Mouse (Mus musculus) right cerebral cortex, adult 2 months (tissue): ENCODE data around the gene Tspyl3.

Experiments
- DNase-seq, 2 experiments: peaks; one replicate each; pipeline ENCODE4 v3.0.0; 2021 to 2022; ENCODE audit warnings: low spot score in 2 of 2

Gene Tspyl3

DNA sequence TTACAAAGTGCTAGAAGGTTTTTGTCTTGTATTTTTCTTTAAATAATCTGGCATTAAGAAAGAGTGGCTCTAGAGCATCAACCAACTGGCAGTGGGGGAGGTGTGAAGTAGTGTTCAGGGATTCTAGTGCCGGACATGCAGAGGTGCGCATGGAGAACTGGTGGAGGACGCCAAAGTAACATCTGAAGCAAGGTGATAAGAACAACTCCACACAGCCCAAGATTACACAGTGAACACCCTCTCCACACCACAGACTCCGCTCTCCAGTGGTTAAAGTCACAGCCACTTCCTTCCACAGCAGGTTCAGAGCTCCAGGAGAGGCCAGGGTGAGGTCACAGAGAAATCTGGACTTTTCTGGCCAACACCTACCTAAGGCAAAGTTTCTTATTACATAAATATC lies 2.7 kb upstream of the Tspyl3 start:
- DNase-seq: no peak

DNA sequence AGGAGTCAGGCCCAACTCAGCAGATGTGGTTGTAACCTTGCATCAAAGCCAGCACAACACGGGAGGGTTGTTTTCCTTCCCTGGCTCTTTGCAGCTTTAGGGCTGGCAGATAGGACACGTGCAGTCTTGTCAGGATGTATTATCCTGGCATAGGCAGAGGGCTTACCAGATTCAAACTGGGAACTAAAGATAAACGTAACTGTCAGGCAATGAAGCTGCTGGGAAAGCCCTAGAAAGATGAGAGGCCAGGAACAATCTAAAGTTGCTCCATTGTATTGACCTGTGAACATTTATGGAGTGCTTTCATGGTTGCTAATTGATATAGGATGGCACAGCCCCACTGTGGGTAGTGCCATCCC lies 333 bp upstream of the Tspyl3 start:
- DNase-seq: no peak

DNA sequence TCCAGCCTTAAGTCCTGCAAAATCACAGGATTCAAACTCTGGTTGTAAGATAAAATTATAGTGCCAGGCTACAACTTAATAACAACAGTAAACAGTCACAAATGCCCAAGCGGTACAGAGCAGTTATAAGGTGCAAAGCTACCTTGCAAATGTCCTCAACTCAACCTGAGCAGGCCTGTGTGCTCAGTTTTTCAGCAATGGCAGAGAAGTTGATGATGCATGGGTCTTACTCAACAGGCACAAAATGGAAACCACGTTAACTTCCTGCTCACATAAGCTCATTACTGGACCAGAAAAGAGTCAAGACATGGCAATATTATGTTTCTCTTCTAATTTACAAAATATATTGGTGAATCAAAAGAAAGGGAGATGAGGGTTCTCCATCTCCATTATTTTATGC lies 2.7 kb downstream of the Tspyl3 start:
- DNase-seq: no peak

DNA sequence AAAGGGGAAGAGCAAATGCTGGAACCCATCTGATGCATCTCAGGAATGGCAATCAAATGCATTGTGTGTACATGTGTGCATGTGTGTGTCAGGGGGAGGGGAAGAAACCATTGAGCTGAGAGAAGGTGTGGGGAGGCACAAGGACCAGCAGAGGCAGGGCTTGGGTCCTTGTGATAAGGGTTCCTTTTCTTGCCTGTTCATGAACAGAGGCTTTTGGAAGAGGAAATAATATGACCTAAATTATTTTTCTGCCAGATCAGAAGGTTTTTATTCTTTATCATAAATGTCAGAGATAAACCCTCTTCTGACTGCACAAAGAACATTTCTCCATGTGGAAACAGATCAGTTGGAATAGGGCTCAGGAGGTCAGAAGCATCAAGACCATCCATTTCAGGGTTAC lies 3.1 kb downstream of the Tspyl3 start:
- no peak for DNase-seq

DNA sequence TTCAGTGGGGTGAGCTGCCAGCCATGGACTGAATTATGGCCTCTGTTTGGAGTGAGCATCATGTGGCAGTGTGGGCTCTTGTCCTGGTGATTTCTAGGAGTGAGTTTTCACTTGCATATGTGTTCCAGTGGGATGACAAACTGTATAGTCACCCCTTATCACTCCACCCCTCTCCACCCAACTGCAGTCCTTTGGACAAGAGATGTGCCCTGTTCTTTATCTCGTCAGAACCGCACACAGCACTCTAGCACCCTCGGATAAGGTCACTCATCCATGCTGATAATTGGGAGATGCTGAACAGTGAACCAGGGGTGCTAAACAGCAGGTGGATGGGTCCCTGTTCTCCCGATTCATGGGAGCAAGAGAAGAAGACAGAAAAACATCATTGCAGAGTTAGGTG lies 3.6 kb downstream of the Tspyl3 start:
- no peak for DNase-seq

DNA sequence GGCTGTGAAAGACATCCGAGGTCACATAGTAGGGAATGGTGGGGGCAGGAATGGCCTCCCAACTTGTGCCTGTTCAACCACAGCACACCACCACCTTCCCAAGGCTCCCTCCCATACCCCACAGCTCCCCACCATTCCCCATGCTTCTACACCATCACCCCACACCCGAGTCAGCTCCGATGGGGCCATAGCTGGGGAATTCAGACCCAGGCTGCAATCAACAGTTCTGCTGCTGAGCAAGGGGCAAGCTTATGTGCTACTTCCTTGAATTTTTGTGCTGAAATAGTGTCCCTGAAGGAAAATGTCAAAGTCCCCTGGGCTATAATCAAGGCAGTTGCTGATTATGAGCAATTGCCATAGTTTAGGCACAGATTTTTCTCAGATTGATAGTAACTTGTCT lies 6.7 kb downstream of the Tspyl3 start:
- DNase-seq: no peak

DNA sequence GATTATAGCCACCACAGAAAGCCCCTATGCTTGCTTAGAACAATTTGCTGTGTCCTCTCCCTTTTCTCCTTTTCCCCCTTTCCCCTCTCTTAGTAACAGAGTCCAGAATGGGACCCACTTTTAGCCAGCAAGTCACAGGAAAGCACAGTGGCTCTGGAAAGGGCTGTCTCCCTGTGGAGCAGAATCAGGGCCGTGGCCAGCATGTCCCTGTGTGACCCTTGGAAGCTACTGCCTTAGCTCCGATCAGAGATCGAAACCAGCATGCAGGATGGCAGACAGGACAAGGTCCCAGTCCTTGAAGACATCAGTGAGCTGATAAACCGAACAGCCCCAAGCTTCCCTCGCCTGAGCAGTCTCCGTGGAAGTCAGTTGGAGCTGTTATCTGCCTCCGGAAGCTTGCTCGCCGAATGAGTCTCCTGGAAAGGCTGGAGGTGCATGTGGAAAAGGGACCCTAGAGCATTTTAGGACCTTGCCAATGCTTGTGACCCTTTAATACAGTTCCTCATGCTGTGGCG lies 7.4 kb downstream of the Tspyl3 start:
- DNase-seq: no peak

DNA sequence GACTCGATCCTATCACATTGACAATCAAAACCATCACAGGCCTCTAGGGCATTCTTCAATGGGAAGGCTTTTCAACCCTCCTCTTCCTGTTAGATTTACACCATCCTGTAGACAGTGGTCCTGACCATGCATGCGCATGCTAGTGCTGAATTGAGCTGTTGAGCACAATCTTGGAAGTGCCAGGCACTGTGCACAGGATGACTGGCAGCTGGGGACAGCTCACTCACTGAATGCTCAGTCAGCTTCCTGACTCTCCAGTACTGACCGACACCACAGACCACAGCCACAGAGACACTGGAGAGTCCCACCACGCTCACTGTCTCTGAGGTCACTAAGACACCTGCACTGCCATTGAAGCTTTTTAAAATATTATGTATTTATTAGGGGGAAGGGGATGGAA lies 9.8 kb downstream of the Tspyl3 start:
- no peak for DNase-seq

DNA sequence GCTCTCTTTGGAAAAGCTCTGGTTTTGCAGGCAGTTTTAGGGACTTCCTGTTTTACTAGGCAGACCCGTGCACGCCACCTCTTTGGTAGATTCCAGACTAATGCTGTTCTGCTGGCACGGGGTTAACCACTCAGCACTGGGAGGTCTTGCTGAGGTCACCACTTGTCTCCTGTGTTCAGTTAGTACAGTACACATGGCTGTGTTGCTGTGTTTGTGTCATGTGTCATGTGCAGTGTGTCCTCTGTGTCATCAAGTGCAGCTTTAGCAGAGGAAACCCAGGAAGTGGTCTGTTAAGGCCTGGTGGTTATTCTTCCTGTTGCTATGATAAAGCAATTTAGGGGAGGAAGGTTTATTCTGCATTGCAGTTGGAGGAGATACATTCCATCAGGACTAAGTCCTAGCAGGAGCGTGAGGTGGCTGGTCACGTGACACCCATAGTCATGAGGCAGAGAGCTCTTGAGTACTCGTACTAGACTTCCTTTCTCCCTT lies 10.4 kb downstream of the Tspyl3 start:
- DNase-seq: no peak

DNA sequence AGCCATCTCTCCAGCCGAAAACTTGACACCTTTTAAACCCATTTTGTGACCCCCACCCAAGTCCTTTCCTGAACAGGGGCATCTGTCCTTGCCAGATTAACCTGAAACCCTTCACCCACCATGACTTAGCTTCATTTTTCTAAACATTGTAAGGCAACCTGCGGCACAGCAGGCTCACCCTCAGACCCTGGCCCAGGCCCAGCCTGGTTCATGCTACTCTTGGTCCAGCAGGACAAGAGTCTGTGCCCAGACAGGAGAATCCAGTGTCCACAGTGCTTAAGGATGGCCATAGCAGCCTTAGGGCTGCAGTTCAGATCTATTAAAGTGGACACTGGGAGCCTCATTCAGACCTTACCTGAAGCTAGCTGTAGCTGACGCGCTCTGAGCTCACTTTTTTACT lies 11.9 kb downstream of the Tspyl3 start:
- DNase-seq: no peak

DNA sequence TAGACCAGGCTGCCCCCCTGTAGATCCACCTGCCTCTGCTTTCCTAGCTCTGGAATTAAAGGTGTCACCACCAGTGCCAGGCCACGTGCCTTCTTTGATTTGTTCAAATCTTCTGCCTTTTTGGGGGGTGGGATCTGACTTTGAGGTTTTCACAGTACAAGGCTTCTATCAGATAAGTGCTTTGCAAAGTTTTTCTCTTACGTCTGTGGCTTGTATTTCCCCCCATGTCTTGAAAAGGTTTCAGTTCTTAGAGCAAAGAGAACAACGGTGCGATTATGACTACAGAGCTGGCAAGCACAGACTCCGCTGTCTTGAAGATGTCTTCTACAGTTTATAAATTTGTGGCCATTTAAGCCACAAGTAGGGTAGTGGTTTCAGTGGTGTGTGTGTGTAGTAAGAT lies 13.8 kb downstream of the Tspyl3 start:
- no peak for DNase-seq

DNA sequence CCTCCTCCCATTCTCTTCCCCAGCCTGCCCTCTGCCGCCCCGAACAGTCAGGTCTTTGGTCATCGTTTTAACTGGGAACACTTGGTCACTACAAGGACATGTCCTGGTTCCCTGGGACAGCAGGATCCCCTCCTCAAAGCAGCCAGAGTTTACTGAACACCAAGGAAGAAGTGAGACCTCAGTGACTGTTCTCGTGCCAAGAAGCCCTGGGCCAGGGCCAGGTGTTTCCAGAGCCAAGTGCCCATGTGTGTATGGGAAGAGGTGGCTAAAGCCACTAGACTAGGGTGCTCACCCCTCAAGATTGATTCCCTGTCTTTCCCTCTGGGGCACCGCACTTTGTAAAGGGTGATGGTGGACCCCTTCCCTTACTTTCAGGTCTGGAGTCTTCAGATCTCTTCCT lies 16.0 kb downstream of the Tspyl3 start:
- no peak for DNase-seq

DNA sequence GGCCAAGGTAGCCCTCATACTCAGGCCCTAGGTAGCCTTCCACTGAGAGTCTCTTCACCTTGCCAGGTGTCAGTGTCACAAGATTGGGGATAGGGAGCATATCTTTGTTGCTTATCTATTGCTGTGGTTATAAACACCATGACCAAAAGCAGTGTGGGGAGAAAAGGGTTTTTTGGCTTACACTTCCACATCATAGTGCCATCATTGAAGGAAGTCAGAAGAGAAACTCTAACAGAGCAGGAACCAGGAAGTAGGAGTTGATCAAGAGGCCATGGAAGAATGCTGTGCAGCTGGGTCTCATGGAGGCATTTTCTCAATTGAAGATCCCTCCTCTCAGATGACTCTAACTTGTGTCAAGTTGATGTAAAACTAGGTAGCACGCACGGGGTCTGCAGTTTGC lies 17.1 kb downstream of the Tspyl3 start:
- no peak for DNase-seq

DNA sequence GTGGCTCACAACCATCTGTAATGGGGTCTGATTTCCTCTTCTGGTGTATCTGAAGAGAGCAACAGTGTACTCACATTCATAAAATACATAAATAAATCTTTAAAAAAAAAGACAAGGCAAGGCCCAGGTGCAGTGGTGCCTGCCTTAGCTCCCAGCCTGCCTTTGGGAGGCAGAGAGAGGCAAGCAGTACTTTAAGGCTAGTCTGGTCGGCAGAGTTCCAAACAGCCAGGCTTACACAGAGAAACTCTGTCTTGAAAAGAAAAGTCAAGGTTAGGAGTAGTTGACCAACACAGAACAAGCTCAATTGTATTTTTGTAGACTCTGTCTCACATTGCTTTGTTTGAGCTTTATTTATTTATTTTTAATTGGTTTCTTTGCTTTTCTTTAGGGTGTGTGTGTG lies 22.5 kb downstream of the Tspyl3 start:
- no peak for DNase-seq

DNA sequence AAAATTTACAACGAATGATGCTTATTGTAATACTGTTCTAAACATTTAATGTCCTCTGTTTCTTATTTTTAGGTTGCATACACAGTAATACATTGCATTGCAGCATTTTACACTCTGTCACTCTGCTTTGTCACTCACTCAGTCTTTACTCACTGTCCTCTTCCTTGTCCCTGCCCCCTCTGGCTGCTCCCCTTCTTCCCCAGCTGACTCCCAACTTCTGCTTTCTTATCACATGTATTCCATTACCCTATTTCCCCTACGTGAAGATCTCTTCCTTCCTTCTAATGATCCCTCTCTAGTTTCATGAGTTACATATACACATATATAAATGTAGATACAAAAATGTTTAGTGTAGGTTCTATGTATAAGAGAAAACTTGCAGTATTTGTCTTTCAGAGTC lies 26.1 kb downstream of the Tspyl3 start:
- no peak for DNase-seq

DNA sequence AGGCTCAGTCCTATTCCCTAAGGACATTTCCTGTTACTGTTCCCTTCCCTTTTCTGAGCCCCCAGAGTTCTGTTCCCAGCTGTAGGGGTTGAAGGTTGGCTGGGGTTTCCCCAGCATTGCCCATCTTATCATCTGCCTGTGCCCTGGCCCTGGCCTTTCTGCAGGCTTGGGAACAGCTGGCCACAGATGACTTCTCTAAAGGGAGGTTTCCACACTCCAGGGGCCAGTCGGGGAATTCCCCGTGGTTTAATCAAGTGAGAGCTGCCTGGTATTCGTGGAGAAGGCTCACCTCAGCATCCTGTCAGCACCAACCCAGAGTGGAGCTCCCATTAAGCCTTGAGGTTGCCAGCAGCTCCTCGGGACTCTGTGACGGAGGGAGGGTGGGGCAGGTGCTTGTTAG lies 26.8 kb downstream of the Tspyl3 start:
- DNase-seq: no peak

DNA sequence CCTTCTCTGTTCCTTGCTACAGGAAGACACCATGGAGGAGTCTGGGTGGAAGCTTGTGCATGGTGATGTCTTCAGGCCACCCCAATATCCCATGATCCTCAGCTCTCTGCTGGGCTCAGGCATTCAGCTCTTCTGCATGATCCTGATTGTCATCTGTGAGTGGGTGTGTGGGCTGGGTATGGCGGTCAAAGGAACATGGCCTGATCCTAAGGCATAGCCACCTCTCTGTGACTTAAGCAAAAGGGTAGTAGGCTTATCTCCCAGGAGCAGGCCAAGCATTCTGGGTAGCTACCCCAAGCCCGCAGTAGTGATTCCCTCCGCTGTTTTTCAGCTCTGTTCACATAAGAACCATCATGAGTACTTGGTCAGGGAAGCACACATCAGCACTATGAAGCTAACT lies 31.0 kb downstream of the Tspyl3 start:
- DNase-seq: no peak

DNA sequence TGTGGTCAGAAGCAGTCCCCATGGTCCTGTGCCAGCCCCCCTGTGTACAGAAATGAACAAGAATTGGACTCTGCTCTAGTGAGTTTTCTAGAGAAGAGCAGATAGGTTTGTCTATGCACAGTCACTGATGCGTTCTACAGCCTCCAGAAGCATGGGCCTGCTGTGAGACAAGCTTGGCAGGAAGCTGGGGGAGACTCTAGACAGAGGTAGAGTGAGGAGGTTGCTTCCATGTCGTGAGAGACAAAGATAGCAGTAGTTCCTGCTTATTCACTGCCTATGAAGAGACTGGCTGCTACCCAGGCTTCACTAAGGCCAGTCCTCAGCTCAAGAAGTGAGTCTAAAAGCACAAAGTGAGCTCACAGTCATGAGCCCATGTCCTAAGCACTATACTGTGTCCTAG lies 34.0 kb downstream of the Tspyl3 start:
- peak in 1 of 2 experiments; percentile 16 for DNase-seq

DNA sequence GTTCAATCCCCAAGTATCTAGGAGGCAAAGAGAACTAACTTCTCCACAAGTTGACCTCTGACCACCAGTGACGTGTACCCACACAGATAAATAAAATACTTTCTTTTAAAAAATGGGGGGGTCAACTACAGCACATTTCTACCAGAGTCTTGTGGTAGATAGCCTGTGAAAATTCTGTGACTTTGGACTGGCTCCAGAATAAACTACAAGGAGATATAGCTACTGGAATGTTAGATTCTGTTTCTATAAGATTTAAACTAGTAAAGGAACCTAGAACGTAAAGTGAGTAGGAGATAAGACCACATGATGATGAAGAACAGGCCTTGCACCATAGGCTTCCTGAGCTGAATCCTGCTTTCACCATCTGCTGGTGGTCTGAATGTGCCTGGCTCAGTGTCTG lies 37.4 kb downstream of the Tspyl3 start:
- no peak for DNase-seq

DNA sequence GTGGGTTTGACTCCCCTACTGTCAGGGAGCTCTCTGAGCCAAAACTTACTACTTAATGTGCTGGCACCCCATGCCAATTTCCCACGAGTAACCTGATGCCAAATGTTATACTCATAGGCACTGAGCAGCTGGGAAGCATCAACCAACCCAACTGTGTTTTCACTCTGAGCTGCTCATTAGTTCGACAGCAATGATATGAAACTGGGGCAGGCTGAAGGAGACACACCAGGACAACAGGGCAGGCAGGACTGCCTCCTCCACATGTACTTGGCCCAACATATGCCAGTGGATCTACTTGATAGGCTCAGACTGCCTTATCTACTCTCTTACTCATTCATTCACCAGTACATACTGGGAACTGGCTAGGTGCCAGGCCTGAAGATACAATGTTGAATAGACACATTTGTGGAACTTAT lies 39.1 kb downstream of the Tspyl3 start:
- peak; percentile 25 to 51 for DNase-seq

DNA sequence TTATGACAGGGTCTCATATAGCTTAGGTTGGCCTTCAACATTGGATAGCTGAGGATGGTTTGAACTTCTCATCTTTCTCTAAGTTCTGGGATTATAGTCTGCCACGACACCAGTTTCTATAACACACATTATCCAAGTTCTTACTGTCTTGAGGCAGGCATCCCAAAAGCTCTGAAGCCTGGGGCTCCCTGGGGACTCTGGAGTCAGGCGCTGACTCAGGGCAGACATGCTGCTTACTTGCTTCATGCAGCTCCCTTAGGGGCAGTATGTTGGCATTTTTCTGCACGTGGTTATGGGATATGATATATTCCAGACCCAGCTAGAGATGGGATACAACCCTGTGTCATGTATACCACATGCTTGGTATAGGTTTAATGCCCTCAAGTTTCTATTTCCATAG lies 45.3 kb downstream of the Tspyl3 start:
- DNase-seq: no peak

DNA sequence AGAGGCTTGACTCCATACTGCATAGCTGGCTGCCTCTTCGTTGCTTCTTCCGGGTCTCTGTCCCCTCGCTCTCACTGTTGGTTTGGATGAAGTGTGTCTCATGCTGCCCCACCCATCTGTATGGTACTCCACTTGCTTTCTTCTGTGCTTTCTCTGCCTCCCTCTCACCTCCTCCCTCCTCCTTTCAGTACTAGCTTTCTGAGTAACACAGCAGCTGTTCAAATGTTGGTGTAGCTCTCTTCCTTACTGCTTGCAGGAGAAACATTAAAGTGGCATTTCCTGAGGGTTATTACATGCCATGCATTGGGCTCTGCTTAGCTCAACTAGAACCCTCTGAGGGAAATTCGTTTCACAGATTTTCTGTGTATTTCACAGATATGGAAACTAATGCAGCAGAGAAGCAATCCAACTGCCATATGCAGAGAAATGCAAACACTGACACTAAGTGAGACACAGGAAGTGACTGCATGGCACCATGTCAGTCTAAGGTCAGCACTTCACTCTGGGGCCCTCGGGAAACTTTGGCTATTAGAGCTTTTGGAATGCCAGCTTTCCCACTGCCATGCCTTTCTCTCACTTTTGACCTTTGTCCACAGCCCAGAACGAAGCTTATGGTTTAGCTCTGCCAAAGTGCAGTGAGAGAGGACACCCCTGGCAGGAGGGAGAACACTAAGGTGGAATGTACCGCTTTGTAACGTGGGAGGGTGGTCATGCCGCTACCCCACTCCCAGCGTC lies 45.9 kb downstream of the Tspyl3 start:
- peak; percentile 20 to 44 for DNase-seq

DNA sequence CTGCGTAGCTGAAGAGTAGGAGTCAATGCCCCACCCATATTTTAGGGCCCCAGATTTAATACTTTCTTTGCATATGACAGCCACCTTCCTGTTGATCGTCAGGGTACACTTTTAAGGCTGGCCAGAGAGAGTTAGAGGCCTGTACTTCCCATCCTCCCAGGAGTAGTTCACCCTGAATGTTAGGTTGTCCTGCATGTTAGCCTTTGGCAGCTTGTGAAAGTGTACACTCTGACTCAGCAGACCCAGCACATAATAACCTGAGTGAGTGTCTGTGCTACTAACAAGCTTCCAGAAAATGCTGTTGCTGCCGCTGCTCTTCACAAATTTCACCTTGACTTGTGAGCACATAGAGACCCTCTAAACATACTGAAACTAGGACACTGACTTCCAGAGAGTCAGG lies 48.1 kb downstream of the Tspyl3 start:
- DNase-seq: no peak

DNA sequence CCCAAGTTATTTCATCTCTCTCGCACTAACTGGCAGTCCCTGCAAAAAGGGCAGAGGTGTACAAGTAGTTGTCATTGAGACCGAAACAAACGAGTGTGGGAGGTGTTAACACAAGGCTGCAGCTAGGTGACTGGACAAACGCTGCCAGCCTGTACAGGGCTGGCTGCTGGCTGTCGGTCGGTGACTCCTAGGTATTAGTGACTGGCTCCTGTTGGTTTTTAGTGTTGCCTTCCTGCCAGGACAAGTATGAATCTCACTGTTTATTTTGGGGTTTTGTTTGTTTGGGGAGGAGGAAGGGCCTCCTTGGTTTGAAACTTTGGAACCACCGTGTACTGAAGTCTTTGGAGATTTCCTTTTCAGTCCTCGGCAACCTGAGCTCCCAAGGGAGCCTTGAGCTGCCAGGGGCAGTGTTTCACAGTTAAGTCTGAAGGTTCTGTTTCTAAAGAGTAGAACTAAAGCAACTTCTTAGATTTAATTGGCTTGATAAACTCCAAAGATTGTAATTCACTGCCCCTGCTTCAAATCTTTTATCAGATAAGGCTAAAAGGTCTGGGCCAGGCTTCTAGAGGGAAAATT lies 49.2 kb downstream of the Tspyl3 start:
- no peak for DNase-seq
